Mouse (Mus musculus): ENCODE measurements around the gene Ankra2. TPM values are rescaled to one million over a fixed set of nuclear protein-coding genes. Genes with fewer than 3 reads are reported as not detected.

The Ankra2 gene
- polyA plus RNA-seq, 2 experiments: 8.0 to 10.0 TPM

- TF ChIP-seq CTCF (IDR thresholded peaks at IDR 0.05; ENCODE audit: low read depth) (peak; percentile 73), EP300 (IDR thresholded peaks at IDR 0.05; ENCODE audit: low read depth) (no peak)
- no peak overlapping the region for H3K9ac ChIP-seq (replicated peaks)
- no peak overlapping the region for H3K4me2 ChIP-seq (ENCODE audit: low read depth)
- no peak overlapping the region for H3K27ac ChIP-seq
- H3K4me1 ChIP-seq (replicated peaks; ENCODE audit: control insufficient read depth in 2 of 2, insufficient read depth in 2 of 2, low read length in 1 of 2): no peaks in the 10 kb centered on the region
- H3K9me3 ChIP-seq (ENCODE audit: control insufficient read depth, low read length): no peaks in the 10 kb centered on the region
- WGBS (ENCODE audit: insufficient replicate concordance): 16% methylated on average over 12 of the region's 12 CpGs
- no peaks in the 10 kb centered on the region for H3K36me3 ChIP-seq (replicated peaks; ENCODE audit: control insufficient read depth, insufficient read depth, low read depth)
- H3K4me3 ChIP-seq (ENCODE audit: insufficient read depth in 1 of 2, low read depth in 2 of 2, low read length in 2 of 2): no peak overlapping the region
- no peak for ATAC-seq (ENCODE audit: insufficient read depth)
- H3K27me3 ChIP-seq (ENCODE audit: control insufficient read depth, insufficient read depth, low read length): no peaks in the 10 kb centered on the region
- peak; percentile 28 to 40 (median 35) for DNase-seq (ENCODE audit: low read depth in 3 of 3, low spot score in 3 of 3)
Observed at GRCm38 (mm10) chr13:98239978-98240641, 22.8 kb upstream of the Ankra2 start.

GRCm38 (mm10) chr13:98241531-98242282 is 21.2 kb upstream of the Ankra2 start:
- Histone ChIP-seq H3K4me1 (replicated peaks; ENCODE audit: control insufficient read depth in 2 of 2, insufficient read depth in 2 of 2, low read length in 1 of 2) (no peaks in the 10 kb centered on the region), H3K4me3 (ENCODE audit: insufficient read depth in 1 of 2, low read depth in 2 of 2, low read length in 2 of 2) (no peak overlapping the region), H3K9me3 (ENCODE audit: control insufficient read depth, low read length) (no peaks in the 10 kb centered on the region), H3K4me2 (ENCODE audit: low read depth) (no peak overlapping the region), H3K27me3 (ENCODE audit: control insufficient read depth, insufficient read depth, low read length) (no peaks in the 10 kb centered on the region), H3K9ac (replicated peaks) (no peak overlapping the region), H3K27ac (no peak overlapping the region), H3K36me3 (replicated peaks; ENCODE audit: control insufficient read depth, insufficient read depth, low read depth) (no peaks in the 10 kb centered on the region)
- no peak for TF ChIP-seq CTCF (IDR thresholded peaks at IDR 0.05; ENCODE audit: low read depth)
- no peak for TF ChIP-seq EP300 (IDR thresholded peaks at IDR 0.05; ENCODE audit: low read depth)
- 54% methylated on average over 9 of the region's 9 CpGs for WGBS (ENCODE audit: insufficient replicate concordance)
- ATAC-seq (ENCODE audit: insufficient read depth): no peak
- no peak for DNase-seq (ENCODE audit: low read depth in 3 of 3, low spot score in 3 of 3)

GRCm38 (mm10) chr13:98244571-98245350 is 18.1 kb upstream of the Ankra2 start:
- WGBS (ENCODE audit: insufficient replicate concordance): 71% methylated on average over 5 of the region's 5 CpGs
- peaks cover 4% of the 10 kb centered on the region for H3K36me3 ChIP-seq (replicated peaks; ENCODE audit: control insufficient read depth, insufficient read depth, low read depth)
- no peak for TF ChIP-seq CTCF (IDR thresholded peaks at IDR 0.05; ENCODE audit: low read depth)
- no peak overlapping the region for H3K27ac ChIP-seq
- H3K27me3 ChIP-seq (ENCODE audit: control insufficient read depth, insufficient read depth, low read length): no peaks in the 10 kb centered on the region
- no peak for DNase-seq (ENCODE audit: low read depth in 3 of 3, low spot score in 3 of 3)
- H3K4me3 ChIP-seq (ENCODE audit: insufficient read depth in 1 of 2, low read depth in 2 of 2, low read length in 2 of 2): no peak overlapping the region
- no peaks in the 10 kb centered on the region for H3K4me1 ChIP-seq (replicated peaks; ENCODE audit: control insufficient read depth in 2 of 2, insufficient read depth in 2 of 2, low read length in 1 of 2)
- H3K9ac ChIP-seq (replicated peaks): no peak overlapping the region
- no peaks in the 10 kb centered on the region for H3K9me3 ChIP-seq (ENCODE audit: control insufficient read depth, low read length)
- no peak overlapping the region for H3K4me2 ChIP-seq (ENCODE audit: low read depth)
- ATAC-seq (ENCODE audit: insufficient read depth): no peak

GRCm38 (mm10) chr13:98245386-98245785 is 17.5 kb upstream of the Ankra2 start:
- Histone ChIP-seq H3K9me3 (ENCODE audit: control insufficient read depth, low read length) (no peaks in the 10 kb centered on the region), H3K4me1 (replicated peaks; ENCODE audit: control insufficient read depth in 2 of 2, insufficient read depth in 2 of 2, low read length in 1 of 2) (no peaks in the 10 kb centered on the region), H3K27ac (no peak overlapping the region), H3K36me3 (replicated peaks; ENCODE audit: control insufficient read depth, insufficient read depth, low read depth) (peaks cover 4% of the 10 kb centered on the region), H3K9ac (replicated peaks) (no peak overlapping the region), H3K4me2 (ENCODE audit: low read depth) (no peak overlapping the region), H3K4me3 (ENCODE audit: insufficient read depth in 1 of 2, low read depth in 2 of 2, low read length in 2 of 2) (no peak overlapping the region), H3K27me3 (ENCODE audit: control insufficient read depth, insufficient read depth, low read length) (no peaks in the 10 kb centered on the region)
- TF ChIP-seq CTCF (IDR thresholded peaks at IDR 0.05; ENCODE audit: low read depth) (no peak), EP300 (IDR thresholded peaks at IDR 0.05; ENCODE audit: low read depth) (no peak)
- 65% methylated on average over 7 of the region's 7 CpGs for WGBS (ENCODE audit: insufficient replicate concordance)
- no peak for DNase-seq (ENCODE audit: low read depth in 3 of 3, low spot score in 3 of 3)
- ATAC-seq (ENCODE audit: insufficient read depth): no peak

GRCm38 (mm10) chr13:98249594-98249993 is 13.3 kb upstream of the Ankra2 start:
- no peaks in the 10 kb centered on the region for H3K4me1 ChIP-seq (replicated peaks; ENCODE audit: control insufficient read depth in 2 of 2, insufficient read depth in 2 of 2, low read length in 1 of 2)
- 84% methylated on average over 10 of the region's 10 CpGs for WGBS (ENCODE audit: insufficient replicate concordance)

More at GRCm38 (mm10) chr13:98249594-98249993, 13.3 kb upstream of the Ankra2 start:
- Histone ChIP-seq H3K9me3 (ENCODE audit: control insufficient read depth, low read length) (no peaks in the 10 kb centered on the region), H3K9ac (replicated peaks) (no peak overlapping the region), H3K27me3 (ENCODE audit: control insufficient read depth, insufficient read depth, low read length) (no peaks in the 10 kb centered on the region), H3K4me2 (ENCODE audit: low read depth) (no peak overlapping the region), H3K4me3 (ENCODE audit: insufficient read depth in 1 of 2, low read depth in 2 of 2, low read length in 2 of 2) (no peak overlapping the region), H3K27ac (no peak overlapping the region), H3K36me3 (replicated peaks; ENCODE audit: control insufficient read depth, insufficient read depth, low read depth) (peaks cover 23% of the 10 kb centered on the region)
- DNase-seq (ENCODE audit: low read depth in 3 of 3, low spot score in 3 of 3) (no peak), ATAC-seq (ENCODE audit: insufficient read depth) (no peak)
- TF ChIP-seq EP300 (IDR thresholded peaks at IDR 0.05; ENCODE audit: low read depth): no peak
- TF ChIP-seq CTCF (IDR thresholded peaks at IDR 0.05; ENCODE audit: low read depth): no peak
